Mouse (Mus musculus) CH12.LX (cell line): Measurements from ENCODE around the gene Rgs12. TPM values are rescaled to one million over a fixed set of nuclear protein-coding genes. Genes with fewer than 3 reads are reported as not detected.

ENCODE experiments used
- DNase-seq: peaks from one replicate; pipeline ENCODE4 v3.0.0-alpha.2; 2013; ENCODE audit errors: extremely low read depth
- H3K27ac ChIP-seq: 2 replicates; pipeline ENCODE4 v1.5.1; 2012; ENCODE audit warnings: low read depth, mild to moderate bottlenecking, control low read depth, moderate library complexity; ENCODE audit not compliant: insufficient read depth
- H3K27me3 ChIP-seq: replicated peaks from 2 replicates; pipeline ENCODE3; 2012; ENCODE audit warnings: inconsistent platforms
- H3K36me3 ChIP-seq, 2 experiments: replicated peaks in 1 of 2; 2 replicates each; pipeline versions ENCODE3 to v1.6.1; 2012; ENCODE audit warnings: inconsistent platforms in 1 of 2, low read length in 1 of 2, mild to moderate bottlenecking in 1 of 2, mixed read lengths in 1 of 2, moderate library complexity in 1 of 2; ENCODE audit not compliant: control insufficient read depth in 1 of 2, insufficient read depth in 1 of 2
- H3K4me1 ChIP-seq, 2 experiments: 2 replicates each; pipeline ENCODE4 v1.6.1; 2012; ENCODE audit warnings: inconsistent platforms in 1 of 2, moderate library complexity in 1 of 2; ENCODE audit not compliant: insufficient read depth in 2 of 2, control insufficient read depth in 1 of 2
- H3K4me2 ChIP-seq: 2 replicates; pipeline ENCODE4 v1.6.1; 2012; ENCODE audit warnings: low read depth, mild to moderate bottlenecking, control low read depth; ENCODE audit not compliant: poor library complexity, insufficient read depth, severe bottlenecking
- H3K4me3 ChIP-seq, 3 experiments: fragments of 150-350 bp in 1 of 3; sonication (generic) in 1 of 3; replicated peaks in 1 of 3; 2 replicates each; pipeline versions ENCODE3 to v1.5.1; 2011 to 2012; ENCODE audit warnings: low read depth in 2 of 3, low read length in 2 of 3, mild to moderate bottlenecking in 2 of 3, moderate library complexity in 2 of 3, control low read depth in 1 of 3, improper control_type of control experiment in 1 of 3, inconsistent platforms in 1 of 3, mixed read lengths in 1 of 3; ENCODE audit not compliant: poor library complexity in 1 of 3
- H3K79me2 ChIP-seq: replicated peaks from 2 replicates; pipeline ENCODE4 v1.6.1; 2012; ENCODE audit warnings: mild to moderate bottlenecking, moderate library complexity; ENCODE audit not compliant: control insufficient read depth, poor library complexity, insufficient read depth, severe bottlenecking; ENCODE audit errors: extremely low read depth
- H3K9ac ChIP-seq: 2 replicates; pipeline ENCODE4 v1.6.1; 2012; ENCODE audit warnings: low read depth, mild to moderate bottlenecking, control low read depth, moderate library complexity; ENCODE audit not compliant: insufficient read depth
- H3K9me3 ChIP-seq: replicated peaks from 2 replicates; pipeline ENCODE3; 2012; ENCODE audit warnings: low read length, inconsistent platforms, mixed read lengths
- BHLHE40 ChIP-seq: IDR thresholded peaks from 2 replicates; pipeline ENCODE4 v1.6.1; 2011; ENCODE audit warnings: mild to moderate bottlenecking, low read depth, low read length, improper control_type of control experiment
- CHD2 ChIP-seq: IDR thresholded peaks from 2 replicates; pipeline ENCODE4 v1.6.1; 2011; ENCODE audit warnings: low read length, improper control_type of control experiment
- CTCF ChIP-seq, 2 experiments: IDR thresholded peaks in 1 of 2; conservative IDR thresholded peaks in 1 of 2; 2 replicates each; pipeline ENCODE4 v1.5.1; 2011 to 2012; ENCODE audit warnings: low read depth in 2 of 2, low read length in 2 of 2, improper control_type of control experiment in 1 of 2, inconsistent platforms in 1 of 2, mild to moderate bottlenecking in 1 of 2, moderate library complexity in 1 of 2
- ETS1 ChIP-seq: conservative IDR thresholded peaks from 2 replicates; pipeline ENCODE4 v1.6.1; 2012; ENCODE audit warnings: low read depth, mild to moderate bottlenecking, inconsistent platforms, low read length, improper control_type of control experiment, moderate library complexity
- GABPA ChIP-seq: IDR thresholded peaks from 2 replicates; pipeline ENCODE4 v1.6.1; 2012; ENCODE audit warnings: low read depth, low read length, improper control_type of control experiment, inconsistent platforms; ENCODE audit not compliant: insufficient replicate concordance
- IRF4 ChIP-seq: IDR thresholded peaks from 2 replicates; pipeline ENCODE4 v1.6.1; 2014; ENCODE audit warnings: low read depth, mild to moderate bottlenecking, inconsistent platforms, low read length, improper control_type of control experiment
- JUN ChIP-seq: IDR thresholded peaks from 2 replicates; pipeline ENCODE4 v1.6.1; 2011; ENCODE audit warnings: low read depth, mild to moderate bottlenecking, low read length, improper control_type of control experiment, moderate library complexity; ENCODE audit not compliant: insufficient read depth
- KAT2A ChIP-seq: IDR thresholded peaks from 2 replicates; pipeline ENCODE4 v1.6.1; 2012; ENCODE audit warnings: low read length, improper control_type of control experiment, inconsistent platforms; ENCODE audit not compliant: insufficient replicate concordance
- MAX ChIP-seq: IDR thresholded peaks from 2 replicates; pipeline ENCODE4 v1.6.1; 2011; ENCODE audit warnings: low read length, improper control_type of control experiment
- MXI1 ChIP-seq: IDR thresholded peaks from 2 replicates; pipeline ENCODE4 v1.6.1; 2011; ENCODE audit warnings: mild to moderate bottlenecking, low read depth, low read length, improper control_type of control experiment
- PAX5 ChIP-seq: IDR thresholded peaks from 2 replicates; pipeline ENCODE4 v1.6.1; 2012; ENCODE audit warnings: low read length, inconsistent platforms, mixed read lengths
- POLR2AphosphoS2 ChIP-seq: IDR thresholded peaks from 2 replicates; pipeline ENCODE4 v1.6.1; 2011; ENCODE audit warnings: low read depth, low read length, improper control_type of control experiment
- RAD21 ChIP-seq: IDR thresholded peaks from 2 replicates; pipeline ENCODE4 v1.6.1; 2011; ENCODE audit warnings: low read depth, mild to moderate bottlenecking, low read length, improper control_type of control experiment, moderate library complexity
- RCOR1 ChIP-seq: conservative IDR thresholded peaks from 2 replicates; pipeline ENCODE4 v1.6.1; 2012; ENCODE audit warnings: low read depth, mild to moderate bottlenecking, inconsistent platforms, low read length, improper control_type of control experiment
- SIN3A ChIP-seq: IDR thresholded peaks from 2 replicates; pipeline ENCODE4 v1.6.1; 2012; ENCODE audit warnings: low read length, improper control_type of control experiment, inconsistent platforms
- TBP ChIP-seq: conservative IDR thresholded peaks from 2 replicates; pipeline ENCODE4 v1.6.1; 2011; ENCODE audit warnings: low read depth, low read length, improper control_type of control experiment
- TCF12 ChIP-seq: IDR thresholded peaks from 2 replicates; pipeline ENCODE4 v1.6.1; 2014; ENCODE audit warnings: low read depth, mild to moderate bottlenecking, inconsistent platforms, low read length, improper control_type of control experiment
- ZC3H11A ChIP-seq: IDR thresholded peaks from 2 replicates; pipeline ENCODE4 v1.6.1; 2012; ENCODE audit warnings: low read depth, mild to moderate bottlenecking, inconsistent platforms, low read length, improper control_type of control experiment
- ZKSCAN1 ChIP-seq: IDR thresholded peaks from 2 replicates; pipeline ENCODE4 v1.6.1; 2012; ENCODE audit warnings: low read depth, inconsistent platforms, low read length, improper control_type of control experiment, borderline replicate concordance
- ZNF384 ChIP-seq: IDR thresholded peaks from 2 replicates; pipeline ENCODE4 v1.6.1; 2012; ENCODE audit warnings: low read depth, low read length, improper control_type of control experiment, inconsistent platforms
- dilution Hi-C: fragments of 300-500 bp; cut with MboI; formaldehyde crosslinking; loops from 2 replicates; pipeline ENCODE4 v1.14.3; 2020; ENCODE audit warnings: low sequenced_read_pairs; ENCODE audit not compliant: extremely low pct_unique_long_range_greater_than_20kb, extremely low pct_ligation_motif_present
- in situ Hi-C: fragments of 300-500 bp; cut with MboI; formaldehyde crosslinking; loops from 3 replicates; pipeline ENCODE4 v1.14.3; 2019; ENCODE audit warnings: low sequenced_read_pairs, low pct_ligation_motif_present, low pct_unique_long_range_greater_than_20kb, mixed read lengths
- polyA plus RNA-seq: library from polyadenylated mRNA; unstranded; fragments of >175 nt; gene quantifications from 2 replicates; pipeline ENCODE4 v1.2.1, GENCODE M21; 2012; ENCODE audit warnings: low read depth; ENCODE audit not compliant: insufficient read length
- total RNA-seq, 2 experiments: library from RNA; depleted of rRNA; stranded (reverse); fragments of 300-350 nt in 1 of 2; fragments of >200 nt in 1 of 2; gene quantifications; 2 replicates each; pipeline ENCODE4 v1.2.3; 2012 to 2014

Rgs12 gene
- total and polyA plus RNA-seq, 3 experiments = 6.8 to 9.8 (median 8.1) TPM

GRCm38 (mm10) chr5:34909634-34910503, 39.4 kb upstream of the Rgs12 start:
- in situ Hi-C loops = no loop called here
- H3K36me3 ChIP-seq = peaks cover 46 to 83% of the 10 kb centered on the region in 2 experiments
- TF ChIP-seq BHLHE40 (no peak), GABPA (no peak), IRF4 (no peak), TBP (no peak), POLR2AphosphoS2 (no peak), RCOR1 (no peak), MXI1 (no peak), RAD21 (no peak), CTCF (conservative IDR thresholded peaks at IDR 0.05 in 1 of 2, IDR thresholded peaks at IDR 0.05 in 1 of 2; ENCODE audit: low read depth in 2 of 2, low read length in 2 of 2) (no peak), SIN3A (no peak), ETS1 (no peak), ZKSCAN1 (no peak)
- TF ChIP-seq, all 38 proteins: peak for 0
- Histone ChIP-seq H3K4me3 (no peak overlapping the region), H3K9ac (no peak overlapping the region), H3K27ac (no peak overlapping the region), H3K27me3 (no peaks in the 10 kb centered on the region), H3K79me2 (no peaks in the 10 kb centered on the region), H3K4me2 (no peak overlapping the region), H3K4me1 (peaks cover 0 to 5% of the 10 kb centered on the region in 2 experiments; a peak in 1 of 4 replicates), H3K9me3 (no peaks in the 10 kb centered on the region)
- dilution Hi-C loops = no loop called here
- DNase-seq = no peak

GRCm38 (mm10) chr5:34910504-34910815, 38.8 kb upstream of the Rgs12 start:
- no peak overlapping the region for H3K4me2 ChIP-seq
- H3K9ac ChIP-seq = no peak overlapping the region
- in situ Hi-C loops = no loop called here
- no peaks in the 10 kb centered on the region for H3K9me3 ChIP-seq
- no peak for TF ChIP-seq POLR2AphosphoS2
- TF ChIP-seq ETS1 = no peak
- TF ChIP-seq IRF4 = no peak
- TF ChIP-seq CTCF (conservative IDR thresholded peaks at IDR 0.05 in 1 of 2, IDR thresholded peaks at IDR 0.05 in 1 of 2; ENCODE audit: low read depth in 2 of 2, low read length in 2 of 2) = no peak
- no peak for TF ChIP-seq TCF12
- no peak for TF ChIP-seq KAT2A
- no peak for TF ChIP-seq MAX
- no peak for TF ChIP-seq ZC3H11A
- no peak for TF ChIP-seq JUN
- TF ChIP-seq ZNF384 = no peak
- TF ChIP-seq MXI1 = no peak
- no peak for TF ChIP-seq CHD2
- no peak for TF ChIP-seq PAX5
- H3K79me2 ChIP-seq = no peaks in the 10 kb centered on the region
- H3K27ac ChIP-seq = no peak overlapping the region
- no peak for DNase-seq
- H3K36me3 ChIP-seq = peaks cover 40 to 77% of the 10 kb centered on the region in 2 experiments
- H3K4me1 ChIP-seq = peaks cover 0 to 5% of the 10 kb centered on the region in 2 experiments; a peak in 1 of 4 replicates
- dilution Hi-C loops = no loop called here
- no peaks in the 10 kb centered on the region for H3K27me3 ChIP-seq
- H3K4me3 ChIP-seq = no peak overlapping the region
